Mouse (Mus musculus): Measurements from ENCODE around the gene Sipa1l2.

DNA sequence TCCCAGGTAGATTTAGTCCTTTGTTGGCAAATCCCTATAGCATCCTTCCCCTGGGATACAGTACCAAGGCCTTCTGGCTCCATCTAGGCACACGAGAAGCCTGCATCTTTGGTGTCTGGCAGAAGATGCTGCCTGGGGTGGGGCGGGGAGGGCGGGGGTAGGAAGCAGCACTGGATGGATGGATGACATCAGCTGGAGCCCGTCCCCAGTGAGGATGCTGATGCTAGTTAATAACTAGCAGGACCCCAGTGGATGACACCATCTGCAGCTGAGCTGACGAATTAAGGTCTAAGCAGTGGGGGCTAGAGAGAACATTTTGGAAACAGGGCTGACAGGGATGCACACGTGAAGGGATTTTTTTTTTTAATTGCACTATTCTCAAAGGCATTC, 179.1 kb downstream of the Sipa1l2 start:
- no peak for TF ChIP-seq CTCF (conservative IDR thresholded peaks at IDR 0.05; ENCODE audit: low read length)
- TF ChIP-seq NANOG (IDR thresholded peaks at IDR 0.05; ENCODE audit: borderline replicate concordance, low read length): no peak
- TF ChIP-seq POU5F1 (IDR thresholded peaks at IDR 0.05; ENCODE audit: borderline replicate concordance, low read length): no peak
